Mouse (Mus musculus) thymus, postnatal 0 days (tissue): ENCODE results near the gene Slc26a11. TPM values are rescaled to one million over a fixed set of nuclear protein-coding genes. Genes with fewer than 3 reads are reported as not detected.

Experiments used
- DNase-seq: peaks from one replicate; pipeline ENCODE4 v3.0.0-alpha.2; 2015; ENCODE audit warnings: low spot score
- microRNA counts: library from miRNA; unstranded; fragments of <30 nt; microRNA quantifications from one replicate; lab custom pipeline; 2015
- microRNA-seq: library from miRNA; unstranded; fragments of <30 nt; microRNA quantifications from one replicate; pipeline ENCODE4, GENCODE M21; 2016; ENCODE audit warnings: borderline number of aligned reads
- polyA plus RNA-seq: library from polyadenylated mRNA; unstranded; fragments of >200 nt; fragmentation: Nextera tagmentation; extraction: Ambion mirVana; gene quantifications from 2 replicates; pipeline ENCODE4 v1.2.1, GENCODE M21; 2015

Gene Slc26a11
- polyA plus RNA-seq, 1 experiment from 2014 or later: 2.1 TPM

GRCm38 (mm10) chr11:119395931-119396330 lies 40.6 kb downstream of the Slc26a11 start:
- DNase-seq: no peak

GRCm38 (mm10) chr11:119396461-119396860 lies 41.1 kb downstream of the Slc26a11 start:
- no peak for DNase-seq

- no peak for DNase-seq
Measured at GRCm38 (mm10) chr11:119402501-119403160, 47.3 kb downstream of the Slc26a11 start.

- DNase-seq: peak; percentile 72
Measured at GRCm38 (mm10) chr11:119404627-119405026, 49.3 kb downstream of the Slc26a11 start.

GRCm38 (mm10) chr11:119407381-119407780 lies 52.0 kb downstream of the Slc26a11 start:
- no peak for DNase-seq

GRCm38 (mm10) chr11:119407977-119408376 lies 52.6 kb downstream of the Slc26a11 start:
- DNase-seq: no peak

GRCm38 (mm10) chr11:119419327-119420118 lies 64.2 kb downstream of the Slc26a11 start:
- peak; percentile 36 for DNase-seq

- peak; percentile 56 for DNase-seq
Measured at GRCm38 (mm10) chr11:119420426-119420825, 65.1 kb downstream of the Slc26a11 start.

GRCm38 (mm10) chr11:119427431-119427830 lies 72.1 kb downstream of the Slc26a11 start:
- DNase-seq: peak; percentile 28

- no peak for DNase-seq
Measured at GRCm38 (mm10) chr11:119427986-119428385, 72.6 kb downstream of the Slc26a11 start.

GRCm38 (mm10) chr11:119428649-119429136 lies 73.3 kb downstream of the Slc26a11 start:
- DNase-seq: peak; percentile 88

MicroRNAs encoded within 50 kb of the gene (microRNA counts, 519-probe panel; counts per million panel counts)
- 473 counts per million, percentile 71 among the panel's probes with 10 or more counts for microRNA mmu-miR-1932 (lab: Ali Mortazavi, UCI)

Small RNA genes within 50 kb of the gene (microRNA-seq; reads per million reads assigned to microRNA genes)
- gene Mir1932: not detected

Other genes with a start within 250 kb of the Slc26a11 start
- gene Tbc1d16, start 127.1 kb upstream of the Slc26a11 start, polyA plus RNA-seq: 5.3 and 5.9 TPM in 2 replicates
- gene Ccdc40, start 127.0 kb upstream of the Slc26a11 start, polyA plus RNA-seq: 4.6 and 5.3 TPM in 2 replicates
- 25.6 and 29.6 TPM in 2 replicates for gene Gaa, start 87.7 kb upstream of the Slc26a11 start, polyA plus RNA-seq
- 417 and 424 TPM in 2 replicates for gene Eif4a3, start 55.5 kb upstream of the Slc26a11 start, polyA plus RNA-seq
- 0.14 and 0.17 TPM in 2 replicates for gene Card14, start 47.8 kb upstream of the Slc26a11 start, polyA plus RNA-seq
- gene Sgsh, start within 50 bp of the Slc26a11 start, polyA plus RNA-seq: 5.4 and 6.1 TPM in 2 replicates
- gene Rnf213, start 37.5 kb downstream of the Slc26a11 start, polyA plus RNA-seq: 18.7 and 20.2 TPM in 2 replicates
- 17.8 and 19.4 TPM in 2 replicates for gene Endov, start 135.8 kb downstream of the Slc26a11 start, polyA plus RNA-seq
- gene Nptx1, start 192.2 kb downstream of the Slc26a11 start, polyA plus RNA-seq: 0.23 and 0.31 TPM in 2 replicates
- gene Rptor, start 247.3 kb downstream of the Slc26a11 start, polyA plus RNA-seq: 12.3 and 14.0 TPM in 2 replicates